Mouse (Mus musculus) T-helper 1 cell (primary cell): ENCODE measurements at regions not wholly inside any gene's neighbourhood (a gene's known extent, or its start where the extent isn't known, plus 50 kb on each side); places are given as distances from the start of the nearest gene placed in this dataset.

ENCODE experiments used
- in situ Hi-C: fragments of 300-600 bp; cut with MboI, MseI; formaldehyde crosslinking; loops from one replicate; pipeline ENCODE4 v1.15.1; 2025; ENCODE audit warnings: high pct_unique_total_duplicates

DNA sequence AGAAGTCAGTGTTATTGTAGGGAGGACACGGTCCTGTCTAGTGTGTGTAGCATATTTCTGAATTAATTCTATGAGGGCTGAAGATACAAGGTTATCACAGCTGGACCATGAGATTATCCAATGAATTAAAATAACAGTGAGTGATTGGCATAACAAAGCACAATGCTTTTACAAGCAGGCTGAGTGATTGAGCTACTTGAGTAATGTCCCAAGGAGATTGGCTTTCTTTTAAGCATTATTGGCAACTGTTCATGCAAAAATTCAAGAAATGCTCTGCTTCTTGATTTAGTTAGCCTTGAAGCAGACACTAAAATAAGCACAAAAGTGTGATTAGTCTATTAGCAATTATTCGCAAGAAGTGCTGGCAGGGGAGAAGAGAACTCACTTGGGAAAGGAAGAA is 219.4 kb upstream of the Etaa1 start:
- in situ Hi-C loops = no loop called here

DNA sequence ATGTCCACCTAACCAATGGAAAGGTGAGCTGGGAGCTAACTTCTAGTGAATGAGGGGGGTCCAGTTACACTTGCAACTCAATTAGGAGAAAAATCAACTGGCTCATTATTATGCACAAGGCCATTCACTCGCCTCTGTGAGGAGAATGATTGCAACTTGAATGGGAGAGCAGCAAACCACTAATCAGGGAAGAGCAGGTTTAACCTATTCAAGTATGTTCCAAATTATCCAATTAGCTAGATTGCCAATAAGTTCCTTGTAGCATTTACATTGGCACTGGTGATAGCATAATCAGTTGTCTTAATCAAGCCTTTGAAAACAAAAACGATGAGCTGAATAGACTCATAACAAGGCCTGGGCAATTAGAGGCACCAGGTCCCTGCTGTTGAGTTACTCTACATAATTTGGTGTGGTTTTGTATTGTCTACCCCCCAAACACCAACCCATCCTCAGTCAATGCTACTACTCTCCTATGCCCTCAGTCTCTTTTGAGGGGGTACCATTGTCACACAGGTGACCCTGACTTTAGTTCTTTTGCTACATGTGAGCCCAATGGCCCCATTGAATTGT is 217.6 kb upstream of the Etaa1 start:
- in situ Hi-C loops = no loop called here

DNA sequence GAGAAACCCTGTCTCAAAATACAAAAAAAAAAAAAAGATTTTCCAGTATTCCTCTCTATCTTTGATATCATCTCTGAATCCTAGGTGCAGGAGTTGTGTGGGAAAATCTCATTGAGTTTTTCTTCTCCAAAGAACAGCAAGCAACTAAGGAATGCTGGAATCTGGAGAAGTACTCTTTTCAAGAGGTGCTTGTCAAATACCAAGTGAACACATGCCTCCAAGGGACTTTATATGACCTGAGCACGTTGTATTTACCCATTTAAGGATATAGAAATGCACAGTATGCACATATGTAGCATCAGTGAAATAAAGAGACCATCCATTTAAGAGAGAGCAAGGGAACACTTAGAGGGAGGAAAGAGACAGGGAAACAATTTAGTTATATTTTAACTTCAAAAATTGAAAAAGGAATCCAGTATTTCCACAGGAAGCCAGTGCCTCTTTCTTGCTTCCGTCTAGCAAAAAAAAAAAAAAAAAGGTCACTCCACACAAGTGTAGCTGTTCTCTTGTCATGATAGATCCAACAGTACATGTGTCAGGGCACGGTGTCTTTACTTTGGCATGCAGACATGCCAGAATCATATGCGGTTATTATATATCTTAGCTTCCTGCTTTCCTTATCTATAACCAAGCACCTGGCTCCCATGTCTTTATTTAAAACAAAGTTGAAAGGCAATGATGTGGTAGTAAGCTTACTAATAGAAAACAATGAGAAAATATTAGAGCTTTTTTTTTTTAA is 212.1 kb upstream of the Etaa1 start:
- in situ Hi-C loops = no loop called here

DNA sequence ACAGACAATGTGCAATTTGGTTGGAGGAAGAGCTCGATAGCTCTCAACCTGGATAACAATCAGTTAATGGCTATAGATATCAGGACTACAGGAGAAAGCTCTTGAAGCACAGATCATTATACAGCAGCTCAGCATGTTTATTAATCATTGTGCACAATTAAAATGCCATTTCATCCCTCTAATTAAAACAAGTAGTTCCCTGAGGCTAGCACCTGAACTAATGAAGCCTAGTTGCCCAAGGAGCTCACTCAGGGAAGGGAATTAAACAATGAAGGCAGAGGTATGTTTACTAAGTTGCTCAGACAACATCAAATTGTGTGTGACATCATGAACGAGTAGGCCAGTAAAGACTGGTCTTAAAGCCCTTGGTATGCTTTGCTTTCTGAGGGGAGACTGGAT is 210.3 kb upstream of the Etaa1 start:
- in situ Hi-C loops = no loop called here

DNA sequence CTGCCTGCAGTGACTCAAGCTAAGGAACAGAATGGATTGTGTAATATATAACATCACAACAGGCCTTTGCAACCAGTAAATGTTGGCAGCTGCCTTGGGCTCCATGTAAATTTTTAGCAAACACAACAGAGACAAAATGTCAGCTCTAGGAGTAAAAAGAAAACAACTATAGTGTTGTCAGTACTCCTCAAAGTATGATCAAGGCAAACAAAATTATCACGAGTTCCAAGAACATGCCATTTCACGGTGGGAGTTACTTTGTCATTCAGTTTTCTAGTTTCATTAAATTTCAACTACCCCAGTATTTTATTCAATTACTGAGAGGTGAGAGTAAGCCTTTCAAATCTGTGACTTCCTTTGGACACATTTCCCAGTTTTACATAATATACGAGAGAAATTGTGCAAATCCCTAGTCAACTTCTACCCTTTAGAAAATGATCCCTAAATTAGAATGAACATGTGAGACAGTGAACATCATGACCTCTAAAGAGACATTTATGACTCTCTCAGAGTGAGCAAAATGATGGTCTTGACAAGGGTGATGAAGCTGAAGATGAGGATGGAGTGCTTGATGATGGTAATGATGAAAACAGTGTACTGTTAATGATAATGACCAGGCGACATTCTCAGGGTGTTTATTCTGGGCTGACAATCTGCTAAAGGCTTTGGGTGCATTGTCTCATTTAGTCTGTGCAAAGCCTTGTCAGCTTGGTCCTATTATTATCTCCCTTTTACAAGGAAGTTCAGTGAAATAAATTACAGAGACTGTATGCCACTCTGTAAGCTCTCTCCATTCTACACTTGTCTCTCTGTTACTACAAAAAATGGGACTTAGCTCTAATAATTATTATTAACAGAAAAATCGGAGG is 209.7 kb upstream of the Etaa1 start:
- in situ Hi-C loops = no loop called here

DNA sequence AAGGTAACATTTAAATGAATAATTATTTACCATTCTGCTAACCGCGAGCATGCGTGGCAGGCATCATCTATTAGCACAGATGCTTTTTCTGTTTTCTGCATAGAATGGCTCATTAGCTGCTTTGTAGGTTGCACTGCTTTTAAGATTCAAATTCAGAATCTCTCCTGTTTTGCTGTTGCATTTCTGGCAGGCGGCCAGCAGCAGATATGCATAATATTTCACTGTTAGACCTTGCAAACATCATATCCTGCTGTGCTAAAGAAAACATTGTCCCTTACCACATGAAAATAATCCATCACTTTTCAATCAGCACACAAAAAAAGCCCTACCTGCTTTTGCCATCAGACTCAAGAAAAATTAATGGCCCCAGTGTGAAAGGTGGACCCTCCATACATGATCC is 202.8 kb upstream of the Etaa1 start:
- in situ Hi-C loops = no loop called here

DNA sequence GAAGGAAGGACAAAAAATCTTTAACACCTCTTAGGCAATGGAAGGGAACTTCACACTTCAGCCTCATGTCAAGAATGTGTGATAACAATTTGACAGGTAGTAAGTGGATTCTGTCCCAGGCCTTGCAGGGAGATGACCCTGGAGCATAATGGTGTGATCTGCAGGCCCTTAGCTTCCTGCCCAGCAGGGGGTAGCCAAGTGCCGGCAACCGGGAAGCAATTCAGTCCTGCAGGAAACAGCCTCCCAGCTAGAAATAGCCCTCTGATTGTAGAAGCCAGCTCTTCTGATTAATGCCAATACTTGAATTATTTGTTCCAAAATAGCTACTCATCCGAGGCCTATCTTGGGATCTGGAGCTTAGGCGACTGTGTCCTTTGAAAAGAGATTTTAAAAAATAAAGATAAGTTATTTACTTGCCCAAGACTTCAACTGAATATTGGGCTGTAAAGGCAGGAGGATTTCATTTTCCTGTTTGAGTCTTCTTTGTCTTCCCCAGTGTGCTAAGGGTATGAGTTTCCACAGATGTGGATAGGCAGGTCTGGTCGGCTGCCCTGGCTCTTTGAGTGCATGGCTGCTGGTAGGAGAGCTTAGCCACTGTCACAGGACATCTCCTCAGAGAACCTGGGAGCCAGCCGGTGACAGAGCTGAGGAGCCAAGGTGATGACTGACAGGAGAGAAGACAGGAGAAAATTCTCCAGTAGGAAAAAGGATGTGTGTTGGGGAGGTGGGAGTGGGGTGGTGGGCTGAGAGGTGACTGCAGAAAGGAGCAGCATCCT is 198.3 kb upstream of the Etaa1 start:
- in situ Hi-C loops = no loop called here

DNA sequence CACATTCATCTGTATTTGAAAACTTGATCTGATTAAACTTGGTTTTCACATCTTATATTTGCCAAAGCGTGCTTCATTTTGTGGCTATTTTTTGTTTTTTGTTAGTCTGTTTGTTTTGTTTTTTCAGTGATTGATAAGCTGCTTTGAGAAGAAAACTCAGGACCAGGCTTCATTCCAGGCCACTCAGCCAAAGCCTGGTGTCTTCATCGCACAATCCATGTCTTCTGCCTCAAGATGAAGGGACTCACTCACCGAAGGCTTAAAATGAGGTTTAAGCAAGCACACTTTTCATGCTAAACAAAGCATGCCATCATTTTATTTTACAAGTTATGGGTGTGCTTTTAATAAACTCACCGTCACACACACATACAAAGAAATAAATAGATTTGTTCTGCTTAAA is 197.7 kb upstream of the Etaa1 start:
- in situ Hi-C loops = no loop called here

DNA sequence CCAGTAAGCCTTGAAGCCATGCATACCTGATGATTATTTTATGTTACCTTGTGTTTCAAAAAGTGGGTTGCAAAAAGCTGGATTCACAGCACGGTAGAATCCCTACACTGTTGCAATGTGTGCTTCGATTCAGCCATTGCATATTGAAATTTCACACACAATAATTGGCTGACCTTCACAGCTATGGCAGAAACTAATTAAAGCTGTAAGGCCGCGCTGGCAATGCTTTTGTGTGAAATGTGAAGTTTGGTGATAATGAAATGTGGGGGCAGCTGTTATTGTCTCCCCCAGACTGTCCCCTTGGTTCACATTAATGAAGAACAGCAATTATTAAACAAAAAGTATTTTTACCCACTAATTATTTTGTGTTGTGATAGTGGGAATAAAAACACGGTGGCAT is 173.8 kb upstream of the Etaa1 start:
- in situ Hi-C loops = no loop called here

DNA sequence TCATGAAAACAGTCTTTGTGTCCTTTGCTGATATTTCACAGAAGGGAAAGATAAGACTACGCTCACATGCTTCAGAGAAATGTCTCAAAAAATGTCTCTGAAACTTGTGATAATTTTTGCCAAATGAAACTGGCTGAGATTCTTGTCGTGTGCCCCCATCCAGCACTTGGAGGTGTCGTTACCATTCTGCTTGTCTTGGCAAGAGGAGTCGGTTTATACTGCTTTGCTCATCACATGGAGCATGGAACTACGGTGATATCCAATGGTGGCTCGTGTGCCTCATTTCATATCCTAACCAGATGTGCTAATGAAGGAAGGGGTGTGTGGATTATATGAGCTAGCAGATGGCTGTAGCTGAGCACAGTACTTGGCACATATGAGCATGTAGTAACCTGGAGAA is 169.4 kb upstream of the Etaa1 start:
- in situ Hi-C loops = no loop called here

DNA sequence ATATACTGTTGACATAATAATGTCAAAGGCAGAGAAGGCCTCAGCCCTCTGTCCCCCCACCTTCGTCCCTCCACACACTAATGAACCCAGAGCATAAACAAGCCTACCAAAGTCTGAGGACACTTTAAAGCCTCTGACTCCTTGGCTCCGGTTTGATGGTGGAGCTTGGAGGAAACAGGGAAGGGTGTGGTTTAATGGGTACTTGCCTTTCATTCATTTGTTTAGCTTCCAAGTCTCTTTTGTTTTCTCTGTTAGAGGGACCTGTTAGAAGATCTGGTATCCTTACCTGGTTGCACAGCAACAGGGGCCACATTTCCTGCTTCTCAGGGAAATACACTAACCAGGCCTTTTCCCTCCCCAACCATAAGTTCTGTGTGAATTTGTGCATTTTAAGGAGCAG is 168.9 kb upstream of the Etaa1 start:
- in situ Hi-C loops = no loop called here

DNA sequence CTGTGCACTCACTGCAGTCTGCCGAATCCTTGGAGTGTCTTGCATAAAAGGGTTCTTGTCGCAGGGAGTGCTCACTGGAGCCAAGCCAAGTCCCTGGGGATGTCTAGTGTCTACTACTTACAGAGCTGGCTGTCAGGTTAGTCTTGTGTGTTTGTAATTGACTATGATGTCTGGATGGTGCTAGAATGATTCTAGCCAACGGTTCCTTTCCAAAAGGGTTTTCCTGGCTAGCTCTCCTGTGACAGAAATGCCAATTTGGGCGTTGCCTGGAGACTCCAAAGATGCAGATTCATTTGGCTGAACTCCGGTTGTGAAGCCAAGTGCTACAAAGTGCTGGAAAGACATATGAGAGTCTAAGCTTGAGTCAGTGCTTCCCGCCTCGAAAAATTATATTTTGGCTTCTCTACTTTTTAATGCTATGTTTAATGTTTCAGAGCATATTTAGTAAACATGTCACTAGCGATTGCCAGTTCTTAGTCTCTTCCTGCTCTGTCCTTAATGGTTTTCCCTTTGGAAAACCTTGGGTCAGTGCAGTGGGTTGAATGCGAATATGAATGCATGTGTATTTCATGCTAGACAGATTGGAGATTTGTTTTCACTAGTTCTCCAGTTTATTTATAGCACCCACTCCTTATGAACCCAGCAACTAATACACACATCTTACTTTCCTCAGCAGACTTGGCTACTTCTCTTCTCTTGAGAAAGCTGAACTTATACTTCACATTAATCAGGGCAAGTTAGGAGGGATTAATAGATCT is 162.2 kb upstream of the Etaa1 start:
- in situ Hi-C loops = no loop called here

DNA sequence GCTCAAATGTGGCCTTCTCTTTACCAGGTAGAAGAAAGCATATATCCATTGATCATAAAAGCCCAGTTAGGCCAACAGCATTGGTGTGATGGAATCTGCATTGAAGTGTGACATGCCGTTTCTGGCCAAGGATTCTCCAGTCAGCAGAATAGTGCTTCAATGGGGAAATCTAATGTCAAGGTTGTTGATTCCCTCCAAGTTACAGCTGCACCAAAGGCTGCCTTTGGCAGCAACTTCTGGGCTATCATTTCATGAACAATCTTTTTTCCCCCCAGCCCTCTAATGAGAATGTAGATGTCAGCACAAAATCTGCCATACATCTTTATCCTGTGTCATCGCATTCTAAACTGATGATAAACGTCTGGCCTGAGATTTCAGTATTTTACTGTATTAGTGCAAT is 149.2 kb upstream of the Etaa1 start:
- in situ Hi-C loops = no loop called here

DNA sequence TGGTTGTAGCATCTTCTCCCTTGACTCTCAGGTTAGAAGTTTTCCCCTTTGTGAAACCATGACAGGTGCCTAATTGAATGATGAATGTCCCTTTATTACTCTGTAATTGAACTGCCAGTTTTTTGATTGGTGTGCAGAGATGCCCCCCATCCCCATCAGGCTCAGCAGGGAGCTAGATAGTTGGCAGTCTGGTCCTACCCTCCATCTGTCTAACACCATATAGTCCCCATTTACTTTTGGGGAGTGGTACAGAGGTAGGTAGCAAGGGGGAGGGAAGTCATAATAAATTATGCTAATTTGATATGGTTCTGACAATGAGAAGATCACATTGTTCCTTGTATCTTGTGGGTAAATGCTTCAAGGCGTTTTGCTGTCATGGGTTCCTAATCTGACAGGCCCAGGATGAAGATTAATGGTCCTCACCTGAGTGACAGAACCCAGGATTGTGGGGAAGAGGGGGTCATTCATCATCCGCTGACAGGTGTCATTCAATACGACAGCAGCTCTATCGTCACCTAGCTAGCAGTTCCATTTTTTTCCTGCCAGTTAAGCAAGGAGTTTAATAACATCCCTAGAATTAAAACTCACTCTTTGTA is 122.3 kb upstream of the Etaa1 start:
- in situ Hi-C loops = no loop called here

DNA sequence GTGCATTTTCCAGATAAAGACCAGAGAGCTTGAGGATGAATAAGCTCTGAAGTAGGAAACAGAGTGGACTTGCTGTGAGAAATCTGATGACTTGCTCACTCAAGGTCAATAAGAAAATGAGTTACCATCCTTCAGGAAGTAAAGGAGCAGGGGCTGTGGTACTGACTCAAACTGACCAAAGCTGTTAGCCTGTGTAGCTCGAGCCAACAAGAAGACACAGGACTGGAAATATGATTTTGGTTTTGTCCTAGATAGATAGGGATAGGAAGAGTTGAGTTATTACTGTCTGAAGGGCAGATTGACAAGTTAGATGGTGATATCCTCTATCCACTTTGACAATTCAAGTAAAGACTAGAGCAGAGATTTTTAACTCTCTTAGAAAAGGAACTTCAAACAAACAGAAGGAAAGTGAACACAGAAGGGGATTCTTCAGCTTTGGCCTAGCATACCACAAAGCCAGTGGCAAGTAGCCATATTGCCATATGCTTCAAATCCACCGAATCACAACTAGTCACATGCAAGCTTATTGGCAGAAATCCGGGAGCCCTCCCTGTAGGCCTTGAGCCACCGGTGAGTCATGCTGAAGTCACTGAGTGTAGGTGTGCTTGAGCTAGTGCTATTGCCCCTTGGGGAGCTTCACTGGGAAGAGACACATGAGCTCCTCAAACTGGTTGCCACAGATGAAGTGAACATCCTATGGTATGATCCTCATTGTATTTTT is 117.1 kb upstream of the Etaa1 start:
- in situ Hi-C loops = no loop called here

DNA sequence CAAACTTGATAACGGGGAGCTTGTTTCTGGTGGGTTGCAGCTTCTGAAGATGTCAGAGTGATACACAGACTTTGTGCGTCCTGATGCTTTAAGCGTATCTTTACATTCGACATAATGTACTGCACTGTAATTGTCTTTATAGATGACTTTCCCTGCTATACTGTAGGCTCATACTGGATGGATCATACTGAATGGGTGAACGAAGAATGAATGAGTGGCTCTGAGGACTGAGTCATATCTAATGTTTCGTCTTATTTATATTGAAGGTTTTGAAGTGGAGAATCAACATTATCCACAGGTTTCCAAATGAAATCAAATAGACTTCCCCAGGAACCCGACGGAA is 116.3 kb upstream of the Etaa1 start:
- in situ Hi-C loops = no loop called here

DNA sequence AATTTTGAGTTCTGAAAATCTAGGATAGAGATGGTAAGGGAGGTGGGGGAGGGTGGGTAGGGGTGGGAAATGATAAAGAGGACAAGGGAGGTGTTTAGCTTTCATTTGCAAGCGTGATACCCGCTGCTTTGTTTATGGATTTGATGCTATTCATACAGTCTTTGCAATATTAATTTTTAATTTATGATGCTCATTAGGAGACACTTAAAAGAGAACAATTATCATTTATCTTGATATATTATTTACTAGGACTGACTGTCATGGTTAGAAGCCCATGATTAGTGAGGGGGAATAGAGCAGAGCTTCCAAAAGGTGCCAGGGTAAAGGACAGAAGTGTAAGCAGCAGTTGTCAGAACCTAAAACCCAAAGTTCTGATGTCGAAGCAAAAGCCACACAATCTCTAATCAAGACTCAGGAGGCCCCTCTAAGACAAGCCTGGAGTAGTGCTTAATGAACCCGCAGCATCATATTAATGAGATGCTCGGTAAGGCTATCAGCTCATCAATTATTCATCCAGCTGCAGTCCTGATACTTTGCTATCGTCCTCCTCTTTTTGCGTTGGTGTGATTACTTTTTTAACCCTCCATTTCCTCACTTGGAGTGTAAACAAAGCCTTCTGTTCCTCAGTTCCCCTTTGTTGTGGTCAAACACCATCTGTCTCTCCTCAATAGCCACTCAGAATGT is 115.8 kb upstream of the Etaa1 start:
- in situ Hi-C loops = no loop called here

DNA sequence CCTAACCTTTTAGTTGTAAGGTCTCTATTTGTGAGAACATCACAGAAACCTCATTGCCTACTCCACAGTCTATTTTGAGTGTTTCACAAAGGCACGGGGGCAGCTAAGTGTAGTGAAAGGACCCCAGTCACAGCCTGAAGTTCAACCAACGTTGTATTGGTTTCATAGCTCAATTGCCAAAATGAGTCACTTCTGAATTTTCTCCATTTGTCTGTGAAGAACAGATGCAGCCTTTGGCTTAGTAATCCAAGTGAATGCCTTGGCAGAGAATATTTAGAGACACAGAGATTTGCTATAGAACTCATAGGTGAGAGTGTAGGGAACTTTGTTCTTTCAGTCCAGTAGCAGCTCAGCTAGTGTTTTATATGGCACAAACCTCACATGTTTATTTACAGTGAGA is 114.4 kb upstream of the Etaa1 start:
- in situ Hi-C loops = no loop called here

DNA sequence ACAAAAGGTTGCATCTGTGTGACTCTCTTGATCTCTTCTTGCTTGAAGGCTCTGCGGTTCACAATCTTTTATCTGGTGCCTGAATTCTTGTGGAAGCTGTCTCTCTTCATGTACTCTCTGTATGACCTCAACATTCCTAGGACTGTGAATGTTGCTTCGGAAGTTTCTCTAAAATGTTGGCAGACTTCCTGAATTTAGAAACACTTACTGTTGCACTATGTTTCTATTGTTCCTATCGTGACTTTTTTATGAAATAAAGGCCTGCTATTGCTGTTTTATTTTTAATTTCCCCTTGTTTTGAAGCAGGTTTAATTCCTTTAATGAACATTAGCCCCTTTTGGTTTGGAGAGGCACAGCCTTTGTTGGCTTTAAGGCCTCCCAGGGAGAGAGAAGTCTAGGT is 114.0 kb upstream of the Etaa1 start:
- in situ Hi-C loops = no loop called here

DNA sequence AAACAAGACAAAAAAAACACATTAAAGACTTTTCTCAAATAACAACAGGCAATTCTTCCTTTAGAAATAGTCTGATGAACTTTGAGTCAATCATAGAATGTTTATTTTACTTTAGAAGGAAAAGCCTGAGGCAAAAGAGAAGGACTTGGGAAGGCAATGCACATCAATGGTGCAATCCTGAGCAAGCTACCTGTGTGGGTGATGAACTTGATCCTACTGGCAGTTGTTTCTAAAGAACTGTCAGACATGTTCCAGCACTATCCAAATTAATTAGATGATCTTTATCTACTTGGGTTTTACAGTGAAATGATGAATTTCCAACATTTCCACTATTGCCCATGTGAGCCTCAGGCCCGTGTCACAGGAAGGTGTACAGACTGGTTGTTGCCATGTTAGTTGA is 87.9 kb upstream of the Etaa1 start:
- in situ Hi-C loops = no loop called here
